Mouse (Mus musculus) midbrain, embryonic 16.5 days (tissue): ENCODE measurements around the gene Mzt1. TPM values are rescaled to one million over a fixed set of nuclear protein-coding genes. Genes with fewer than 3 reads are reported as not detected.

Experiments used
- ATAC-seq: fragments of 200-750 bp; cut with Nextera tagmentation; 2 replicates; pipeline ENCODE4 v1.8.0; 2017; ENCODE audit warnings: moderate TSS enrichment
- H3K27ac ChIP-seq: fragments of 300-500 bp; sonication (generic); 2 replicates; pipeline ENCODE4 v1.5.1; 2014; ENCODE audit warnings: mild to moderate bottlenecking, low read length, mixed read lengths
- H3K27me3 ChIP-seq: fragments of 300-500 bp; sonication (generic); 2 replicates; pipeline ENCODE4 v1.6.1; 2014; ENCODE audit warnings: low read depth, low read length, mixed read lengths; ENCODE audit not compliant: control insufficient read depth, insufficient read depth
- H3K36me3 ChIP-seq: fragments of 300-500 bp; sonication (generic); 2 replicates; pipeline ENCODE4 v1.6.1; 2014; ENCODE audit warnings: mild to moderate bottlenecking, low read length, moderate library complexity, mixed read lengths; ENCODE audit not compliant: control insufficient read depth, insufficient read depth
- H3K4me1 ChIP-seq: fragments of 300-500 bp; sonication (generic); 2 replicates; pipeline ENCODE4 v1.6.1; 2014; ENCODE audit warnings: mild to moderate bottlenecking, low read length, mixed read lengths; ENCODE audit not compliant: control insufficient read depth, insufficient read depth
- H3K4me2 ChIP-seq: fragments of 300-500 bp; sonication (generic); 2 replicates; pipeline ENCODE4 v1.6.1; 2014; ENCODE audit warnings: mild to moderate bottlenecking, low read length, mixed read lengths
- H3K4me3 ChIP-seq: fragments of 300-500 bp; sonication (generic); 2 replicates; pipeline ENCODE4 v1.5.1; 2014; ENCODE audit warnings: low read depth, mild to moderate bottlenecking, low read length, moderate library complexity, mixed read lengths
- H3K9ac ChIP-seq: fragments of 300-500 bp; sonication (generic); 2 replicates; pipeline ENCODE4 v1.6.1; 2014; ENCODE audit warnings: low read depth, low read length, mixed read lengths
- H3K9me3 ChIP-seq: fragments of 300-500 bp; sonication (generic); replicated peaks from 2 replicates; pipeline ENCODE4 v1.6.1; 2014; ENCODE audit warnings: mild to moderate bottlenecking, low read length, mixed read lengths; ENCODE audit not compliant: control insufficient read depth, poor library complexity, severe bottlenecking
- WGBS: fragments of 180-500 bp; shearing (Covaris S2); extraction: QIAGEN DNeasy Blood & Tissue Kit; methylation state at CpG from one replicate; pipeline ENCODE4 v1.1.7; 2014; 5-methylcytosine and 5-hydroxymethylcytosine counted together
- polyA plus RNA-seq: library from polyadenylated mRNA; unstranded; fragments of >200 nt; fragmentation: Nextera tagmentation; extraction: Ambion mirVana; gene quantifications from 2 replicates; pipeline ENCODE4 v1.2.1, GENCODE M21; 2015

The Mzt1 gene
- polyA plus RNA-seq, 1 experiment from 2014 or later, result 103 TPM

GRCm38 (mm10) chr14:99031337-99031873 lies 14.5 kb downstream of the Mzt1 start:
- Histone ChIP-seq H3K9ac (no peak overlapping the region), H3K36me3 (peaks cover 11% of the 10 kb centered on the region; the same call in 1 of the 2 replicates), H3K27me3 (no peaks in the 10 kb centered on the region), H3K4me3 (no peak overlapping the region), H3K4me1 (no peaks in the 10 kb centered on the region), H3K9me3 (no peaks in the 10 kb centered on the region; the same call in 1 of the 2 replicates), H3K27ac (no peak overlapping the region), H3K4me2 (no peak overlapping the region)
- WGBS, result 81% methylated on average over 5 of the region's 5 CpGs
- peak; percentile 59; the same call in 1 of the 2 replicates for ATAC-seq

- Histone ChIP-seq H3K27ac (no peak overlapping the region), H3K4me3 (no peak overlapping the region), H3K27me3 (no peaks in the 10 kb centered on the region), H3K4me1 (no peaks in the 10 kb centered on the region), H3K36me3 (peaks cover 9% of the 10 kb centered on the region; the same call in 1 of the 2 replicates), H3K9me3 (no peaks in the 10 kb centered on the region; the same call in 1 of the 2 replicates), H3K9ac (no peak overlapping the region), H3K4me2 (no peak overlapping the region)
- 72% methylated on average over 5 of the region's 5 CpGs for WGBS
- no peak; the same call in 1 of the 2 replicates for ATAC-seq
Measured at GRCm38 (mm10) chr14:99029987-99030386, 15.9 kb downstream of the Mzt1 start.

DNA sequence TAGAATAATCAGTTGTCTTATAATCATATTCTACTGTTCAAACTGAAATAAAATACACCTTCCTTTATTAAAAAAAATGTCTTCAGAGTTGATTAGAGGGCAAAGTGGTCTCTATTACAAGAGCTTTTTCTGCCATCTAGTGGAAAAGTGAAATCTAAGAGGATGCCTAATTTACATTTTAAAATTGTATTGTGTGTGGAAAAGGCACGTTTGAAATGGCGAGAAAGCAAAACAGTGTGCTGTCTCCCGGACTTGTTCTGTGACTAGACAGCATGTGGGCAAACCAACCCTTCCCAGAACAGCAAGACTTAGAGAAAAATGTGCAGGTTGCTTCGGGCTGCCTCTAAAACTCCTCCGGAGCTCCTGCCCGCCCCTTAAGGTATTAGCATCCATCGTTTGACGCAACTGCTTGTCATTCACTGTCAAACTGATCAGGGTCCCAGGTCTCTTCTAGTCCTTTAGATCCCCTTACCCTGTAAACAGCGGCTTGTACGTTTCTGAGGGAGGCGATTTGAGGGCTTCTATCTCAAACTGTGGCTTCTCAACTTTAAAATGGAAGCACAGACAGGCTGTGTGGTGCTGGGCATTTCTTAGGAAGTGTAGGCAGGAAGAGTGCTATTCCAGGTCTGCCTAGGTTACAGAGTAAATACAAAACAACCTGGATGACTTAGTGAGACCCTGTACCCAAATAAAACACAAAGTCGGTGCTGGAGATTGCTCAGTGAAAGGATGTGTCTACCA lies 23.4 kb downstream of the Mzt1 start:
- peak overlapping the region; percentile 37 for H3K4me2 ChIP-seq
- H3K36me3 ChIP-seq, result no peaks in the 10 kb centered on the region
- WGBS, result 41% methylated on average over 12 of the region's 12 CpGs
- no peaks in the 10 kb centered on the region; the same call in 1 of the 2 replicates for H3K9me3 ChIP-seq
- peak; percentile 59 for ATAC-seq
- H3K9ac ChIP-seq, result 0 out of 2 replicates have a peak overlapping the region, but pooled peaks have one; percentile 4
- H3K27me3 ChIP-seq, result no peaks in the 10 kb centered on the region
- H3K27ac ChIP-seq, result no peak overlapping the region
- H3K4me1 ChIP-seq, result no peaks in the 10 kb centered on the region
- H3K4me3 ChIP-seq, result peak overlapping the region; percentile 22

GRCm38 (mm10) chr14:99019136-99019808 lies 26.7 kb downstream of the Mzt1 start:
- ATAC-seq, result no peak
- Histone ChIP-seq H3K4me1 (no peaks in the 10 kb centered on the region), H3K27ac (no peak overlapping the region), H3K9ac (no peak overlapping the region), H3K4me3 (no peak overlapping the region), H3K9me3 (no peaks in the 10 kb centered on the region), H3K36me3 (no peaks in the 10 kb centered on the region), H3K4me2 (no peak overlapping the region), H3K27me3 (no peaks in the 10 kb centered on the region)
- WGBS, result 61% methylated on average over 10 of the region's 10 CpGs

DNA sequence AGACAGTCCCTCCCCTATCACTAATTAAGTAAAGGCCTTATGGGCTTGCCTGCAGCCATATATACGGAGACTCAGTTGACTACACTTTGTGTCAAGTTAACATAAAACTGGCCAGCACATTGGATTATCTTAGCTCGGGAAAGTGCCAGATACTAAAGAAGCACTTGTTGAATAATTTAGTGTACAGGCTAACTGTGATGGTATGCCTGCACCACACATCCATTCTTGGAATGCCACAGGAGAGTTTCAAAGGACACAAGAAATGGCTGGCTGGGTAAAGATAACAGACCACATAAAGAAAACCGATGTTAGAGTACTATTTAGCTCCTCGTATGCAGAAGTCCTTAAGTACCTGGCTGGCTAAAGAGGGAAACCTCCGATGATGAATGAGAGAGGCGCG lies 27.2 kb downstream of the Mzt1 start:
- no peak for ATAC-seq
- Histone ChIP-seq H3K27ac (no peak overlapping the region), H3K9me3 (no peaks in the 10 kb centered on the region), H3K27me3 (no peaks in the 10 kb centered on the region), H3K4me2 (no peak overlapping the region), H3K4me3 (no peak overlapping the region), H3K9ac (no peak overlapping the region), H3K4me1 (no peaks in the 10 kb centered on the region), H3K36me3 (no peaks in the 10 kb centered on the region)
- WGBS, result 89% methylated on average over 7 of the region's 7 CpGs

GRCm38 (mm10) chr14:99010920-99011313 lies 35.0 kb downstream of the Mzt1 start:
- ATAC-seq, result no peak
- H3K36me3 ChIP-seq, result no peaks in the 10 kb centered on the region
- H3K4me1 ChIP-seq, result no peaks in the 10 kb centered on the region
- H3K27ac ChIP-seq, result no peak overlapping the region
- WGBS, result 47% methylated on average over 2 of the region's 2 CpGs
- no peak overlapping the region for H3K9ac ChIP-seq
- H3K4me3 ChIP-seq, result no peak overlapping the region
- H3K4me2 ChIP-seq, result no peak overlapping the region
- no peaks in the 10 kb centered on the region for H3K9me3 ChIP-seq
- H3K27me3 ChIP-seq, result no peaks in the 10 kb centered on the region

DNA sequence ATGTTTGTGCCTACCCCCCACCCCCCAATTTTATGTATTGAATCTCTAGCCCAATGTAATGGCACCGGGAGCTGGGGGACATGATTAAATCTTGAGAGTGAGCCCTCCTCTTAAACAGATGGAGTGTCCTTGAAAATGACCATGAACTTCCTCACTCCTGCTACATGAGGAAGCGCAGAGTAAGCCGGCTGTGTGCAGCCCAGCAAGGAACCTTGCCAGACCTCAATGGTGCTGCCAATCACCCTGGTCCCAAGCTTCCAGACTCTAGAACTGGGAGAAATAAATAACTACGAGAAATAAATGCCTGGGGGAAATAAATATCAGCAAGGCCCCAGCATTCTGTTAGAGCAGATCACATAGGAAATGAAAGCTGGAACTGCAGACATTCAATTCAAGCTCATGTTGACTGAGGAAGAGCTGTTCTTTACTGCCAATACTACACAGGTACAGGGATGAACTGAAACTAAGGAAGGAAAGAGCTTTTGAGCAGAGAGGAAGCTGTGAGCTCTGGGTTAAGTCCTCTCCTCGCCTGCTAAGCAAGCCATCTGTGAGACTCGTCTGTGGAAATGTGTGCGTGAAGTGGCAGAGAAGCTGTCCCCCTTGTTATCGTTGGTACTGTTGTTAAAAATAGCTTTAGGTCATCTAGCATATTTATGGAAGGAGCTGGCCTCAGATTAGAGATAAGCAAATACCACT lies 35.6 kb downstream of the Mzt1 start:
- WGBS, result 67% methylated on average over 8 of the region's 8 CpGs
- H3K27me3 ChIP-seq, result no peaks in the 10 kb centered on the region
- no peak overlapping the region for H3K4me3 ChIP-seq
- no peak overlapping the region for H3K4me2 ChIP-seq
- no peak overlapping the region for H3K9ac ChIP-seq
- no peaks in the 10 kb centered on the region for H3K4me1 ChIP-seq
- H3K9me3 ChIP-seq, result no peaks in the 10 kb centered on the region
- H3K27ac ChIP-seq, result no peak overlapping the region
- H3K36me3 ChIP-seq, result no peaks in the 10 kb centered on the region
- ATAC-seq, result no peak

DNA sequence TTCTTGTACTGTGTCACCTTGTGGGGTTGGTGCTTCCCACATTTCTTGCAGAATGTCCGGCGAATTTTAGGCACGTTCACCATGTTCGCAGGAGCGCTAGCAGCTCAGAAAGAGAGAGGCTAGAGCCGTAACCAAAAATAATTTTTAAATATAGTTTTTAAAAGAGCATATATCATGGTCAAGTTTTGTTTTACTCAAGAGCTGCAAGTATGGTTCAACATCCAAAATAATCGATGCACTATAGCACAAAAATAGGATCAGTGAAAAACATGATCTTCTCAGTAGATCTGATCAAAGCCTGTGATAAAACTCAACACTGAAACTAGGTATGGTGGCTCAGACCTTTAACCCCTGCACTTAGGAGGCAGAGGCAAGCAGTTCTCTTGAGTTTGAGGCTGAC lies 51.7 kb downstream of the Mzt1 start, which contains the start of gene Rpl36a-ps1:
Gene Rpl36a-ps1, minus strand, starts transcription at position 101 of the 400 bp plus-strand sequence.
- H3K36me3 ChIP-seq, result no peaks in the 10 kb centered on the region
- H3K4me1 ChIP-seq, result no peaks in the 10 kb centered on the region
- no peak within 1 kb of the TSS for H3K9ac ChIP-seq
- no peaks in the 10 kb centered on the region for H3K27me3 ChIP-seq
- no peak within 1 kb of the TSS for H3K4me3 ChIP-seq
- no peak for ATAC-seq
- H3K27ac ChIP-seq, result no peak within 1 kb of the TSS
- no peaks in the 10 kb centered on the region; the same call in 1 of the 2 replicates for H3K9me3 ChIP-seq
- no peak within 1 kb of the TSS for H3K4me2 ChIP-seq
- 84% methylated on average over 7 of the region's 7 CpGs for WGBS
